Mouse (Mus musculus) kidney, postnatal 10 days (tissue): Measurements from ENCODE around the gene Rpl34.

Experiments used
- DNase-seq: peaks from one replicate; pipeline ENCODE4 v3.0.0; 2021; ENCODE audit warnings: mixed read lengths

Rpl34 gene

GRCm38 (mm10) chr3:130730189-130730653 lies at the start of gene Rpl34:
Rpl34 (minus strand) TSS chr3:130730398.
- DNase-seq = peak; percentile 96

GRCm38 (mm10) chr3:130768172-130768571 lies 38.0 kb upstream of the Rpl34 start:
- DNase-seq = no peak

GRCm38 (mm10) chr3:130764091-130764490 lies 33.9 kb upstream of the Rpl34 start:
- DNase-seq = peak; percentile 18

- DNase-seq = peak; percentile 80
These were observed 30.7 kb upstream of the Rpl34 start for GRCm38 (mm10) chr3:130760711-130761435.

GRCm38 (mm10) chr3:130758157-130758841 lies 28.1 kb upstream of the Rpl34 start:
- DNase-seq = no peak

GRCm38 (mm10) chr3:130757117-130757852 lies 27.1 kb upstream of the Rpl34 start:
- no peak for DNase-seq

GRCm38 (mm10) chr3:130749206-130749605 lies 19.0 kb upstream of the Rpl34 start:
- DNase-seq = no peak

- no peak for DNase-seq
These were observed 16.7 kb upstream of the Rpl34 start for GRCm38 (mm10) chr3:130746673-130747619.

GRCm38 (mm10) chr3:130737652-130738361 lies 7.6 kb upstream of the Rpl34 start:
- no peak for DNase-seq

GRCm38 (mm10) chr3:130736758-130737157 lies 6.6 kb upstream of the Rpl34 start:
- DNase-seq = no peak

- DNase-seq = peak; percentile 71
These were observed 568 bp downstream of the Rpl34 start for GRCm38 (mm10) chr3:130729472-130730188.

- DNase-seq = no peak
These were observed 2.5 kb downstream of the Rpl34 start for GRCm38 (mm10) chr3:130727676-130728075.

GRCm38 (mm10) chr3:130727036-130727435 lies 3.2 kb downstream of the Rpl34 start:
- peak; percentile 40 for DNase-seq

- no peak for DNase-seq
These were observed 4.5 kb downstream of the Rpl34 start for GRCm38 (mm10) chr3:130725718-130726117.

- DNase-seq = no peak
These were observed 7.3 kb downstream of the Rpl34 start for GRCm38 (mm10) chr3:130722733-130723478.

GRCm38 (mm10) chr3:130720225-130720624 lies 10.0 kb downstream of the Rpl34 start:
- no peak for DNase-seq

- DNase-seq = no peak
These were observed 11.3 kb downstream of the Rpl34 start for GRCm38 (mm10) chr3:130718871-130719270.

- DNase-seq = no peak
These were observed 13.6 kb downstream of the Rpl34 start for GRCm38 (mm10) chr3:130716555-130716954.

GRCm38 (mm10) chr3:130714775-130715568 lies 15.2 kb downstream of the Rpl34 start:
- DNase-seq = peak; percentile 85
